Mouse (Mus musculus) ES-E14 (cell line): ENCODE measurements around the gene Kcnab1. TPM values are rescaled to one million over a fixed set of nuclear protein-coding genes. Genes with fewer than 3 reads are reported as not detected.
"Not testable (repeated sequence)": the region's sequence is repeated elsewhere in the genome, so short reads cannot be mapped to it uniquely, and the experiment has no call there.

Experiments
- DNase-seq: peaks from one replicate; pipeline ENCODE4 v3.0.0-alpha.2; 2013; ENCODE audit warnings: low read depth, low spot score
- H3K27ac ChIP-seq: 2 replicates; pipeline ENCODE4 v1.5.1; 2012; ENCODE audit warnings: low read depth, mild to moderate bottlenecking, low read length, moderate library complexity, mixed read lengths; ENCODE audit not compliant: poor library complexity, insufficient read depth, severe bottlenecking
- H3K36me3 ChIP-seq: 2 replicates; pipeline ENCODE4 v1.6.1; 2012; ENCODE audit warnings: mild to moderate bottlenecking, low read length, moderate library complexity, mixed read lengths; ENCODE audit not compliant: control insufficient read depth, poor library complexity, insufficient read depth, severe bottlenecking
- H3K4me1 ChIP-seq, 2 experiments: fragments of 150-350 bp in 1 of 2; sonication (generic) in 1 of 2; 2 replicates each; pipeline ENCODE4 v1.6.1; 2012; ENCODE audit warnings: low read length in 2 of 2, mild to moderate bottlenecking in 1 of 2, mixed read lengths in 1 of 2; ENCODE audit not compliant: control insufficient read depth in 2 of 2, insufficient read depth in 2 of 2, poor library complexity in 1 of 2
- H3K4me3 ChIP-seq, 2 experiments: fragments of 150-350 bp in 1 of 2; sonication (generic) in 1 of 2; 2 replicates each; pipeline ENCODE4 v1.5.1; 2012; ENCODE audit warnings: low read length in 2 of 2, low read depth in 1 of 2, mild to moderate bottlenecking in 1 of 2, mixed read lengths in 1 of 2; ENCODE audit not compliant: insufficient read depth in 1 of 2, poor library complexity in 1 of 2, severe bottlenecking in 1 of 2
- H3K9ac ChIP-seq: 2 replicates; pipeline ENCODE4 v1.6.1; 2012; ENCODE audit warnings: low read depth, mild to moderate bottlenecking, low read length, mixed read lengths; ENCODE audit not compliant: poor library complexity, insufficient read depth, severe bottlenecking
- H3K9me3 ChIP-seq: fragments of 150-350 bp; sonication (generic); 2 replicates; pipeline ENCODE4 v1.6.1; 2012; ENCODE audit warnings: low read depth, mild to moderate bottlenecking, low read length; ENCODE audit not compliant: control insufficient read depth, insufficient read depth
- CHD2 ChIP-seq: IDR thresholded peaks from 2 replicates; pipeline ENCODE4 v1.6.1; 2014; ENCODE audit warnings: mild to moderate bottlenecking, low read depth, low read length, inconsistent platforms
- HCFC1 ChIP-seq: IDR thresholded peaks from 2 replicates; pipeline ENCODE4 v1.6.1; 2012; ENCODE audit warnings: low read length, inconsistent platforms, borderline replicate concordance; ENCODE audit not compliant: insufficient read depth
- MAFK ChIP-seq: IDR thresholded peaks from 2 replicates; pipeline ENCODE4 v1.6.1; 2014; ENCODE audit warnings: mild to moderate bottlenecking, low read depth, low read length, inconsistent platforms; ENCODE audit not compliant: insufficient read depth
- ZC3H11A ChIP-seq: IDR thresholded peaks from 2 replicates; pipeline ENCODE4 v1.6.1; 2012; ENCODE audit warnings: low read depth, mild to moderate bottlenecking, inconsistent platforms, low read length, borderline replicate concordance
- ZNF384 ChIP-seq: IDR thresholded peaks from 2 replicates; pipeline ENCODE4 v1.6.1; 2012; ENCODE audit warnings: low read depth, low read length, inconsistent platforms
- in situ Hi-C, 2 experiments: fragments of 600-800 bp; cut with MboI; formaldehyde crosslinking; loops; one replicate each; pipeline ENCODE4 v1.15.1; 2025; ENCODE audit warnings: low sequenced_read_pairs in 2 of 2, inconsistent platforms in 1 of 2; ENCODE audit not compliant: unreplicated experiment in 2 of 2
- total RNA-seq: library from RNA; depleted of rRNA; stranded (reverse); fragments of 300-350 nt; gene quantifications from 2 replicates; pipeline ENCODE4 v1.2.3, GENCODE M21; 2012

Gene Kcnab1
- total RNA-seq, 1 experiment, result 0.45 TPM

- TF ChIP-seq CHD2, result peak; percentile 71
- peak; percentile 91 for TF ChIP-seq HCFC1
- no peak for TF ChIP-seq MAFK
- TF ChIP-seq ZNF384, result no peak
- in situ Hi-C loops, result no loop called here
- peaks cover 13% of the 10 kb centered on the region for H3K36me3 ChIP-seq
- no peaks in the 10 kb centered on the region for H3K9me3 ChIP-seq
- H3K4me3 ChIP-seq, result peak within 1 kb of the TSS; percentile 94 to 99
- peak within 1 kb of the TSS; percentile 96 for H3K9ac ChIP-seq
- peak within 1 kb of the TSS; percentile 66 for H3K27ac ChIP-seq
- H3K4me1 ChIP-seq, result peaks cover 2 to 7% of the 10 kb centered on the region in 2 experiments; a peak in 1 of 4 replicates
- peak; percentile 89 for DNase-seq
Observed at GRCm38 (mm10) chr3:65392421-65392817, 283.2 kb downstream of the Kcnab1 start, which contains the start of gene Ssr3. TSS of gene Ssr3 (minus strand) at chr3:65392623.

- H3K9ac ChIP-seq, H3K36me3 ChIP-seq, DNase-seq, H3K4me1 ChIP-seq, H3K4me3 ChIP-seq, H3K9me3 ChIP-seq, in situ Hi-C loops, H3K27ac ChIP-seq: not testable (repeated sequence)
Observed at GRCm38 (mm10) chr3:65395111-65395510, 285.9 kb downstream of the Kcnab1 start.

GRCm38 (mm10) chr3:65396835-65397504 lies 287.8 kb downstream of the Kcnab1 start:
- TF ChIP-seq ZC3H11A (no peak), MAFK (no peak), CHD2 (no peak), HCFC1 (no peak), ZNF384 (no peak)
- H3K4me1 ChIP-seq, result peaks cover 0 to 4% of the 10 kb centered on the region in 2 experiments; a peak in 1 of 4 replicates
- H3K9me3 ChIP-seq, result no peaks in the 10 kb centered on the region
- H3K36me3 ChIP-seq, result no peaks in the 10 kb centered on the region
- no peak overlapping the region for H3K9ac ChIP-seq
- no peak overlapping the region for H3K4me3 ChIP-seq
- in situ Hi-C loops, result no loop called here
- no peak for DNase-seq
- H3K27ac ChIP-seq, result no peak overlapping the region

GRCm38 (mm10) chr3:65397566-65397965 lies 288.4 kb downstream of the Kcnab1 start:
- no peak overlapping the region for H3K4me3 ChIP-seq
- H3K4me1 ChIP-seq, result peaks cover 0 to 4% of the 10 kb centered on the region in 2 experiments; a peak in 1 of 4 replicates
- no peak for DNase-seq
- H3K27ac ChIP-seq, result no peak overlapping the region
- H3K9ac ChIP-seq, result no peak overlapping the region
- TF ChIP-seq ZNF384 (no peak), CHD2 (no peak)
- no peaks in the 10 kb centered on the region for H3K9me3 ChIP-seq
- H3K36me3 ChIP-seq, result no peaks in the 10 kb centered on the region
- in situ Hi-C loops, result no loop called here

GRCm38 (mm10) chr3:65405781-65406180 lies 296.6 kb downstream of the Kcnab1 start:
- Histone ChIP-seq H3K27ac (no peak overlapping the region), H3K9ac (no peak overlapping the region), H3K9me3 (no peaks in the 10 kb centered on the region), H3K4me3 (no peak overlapping the region), H3K36me3 (no peaks in the 10 kb centered on the region), H3K4me1 (no peaks in the 10 kb centered on the region)
- TF ChIP-seq CHD2 (no peak), ZNF384 (no peak), ZC3H11A (no peak), HCFC1 (no peak), MAFK (no peak)
- no peak for DNase-seq
- in situ Hi-C loops, result no loop called here
